Mouse (Mus musculus): ENCODE data around the gene Ddx27.
"Not testable (repeated sequence)": the region's sequence is repeated elsewhere in the genome, so short reads cannot be mapped to it uniquely, and the experiment has no call there.

Ddx27 gene

DNA sequence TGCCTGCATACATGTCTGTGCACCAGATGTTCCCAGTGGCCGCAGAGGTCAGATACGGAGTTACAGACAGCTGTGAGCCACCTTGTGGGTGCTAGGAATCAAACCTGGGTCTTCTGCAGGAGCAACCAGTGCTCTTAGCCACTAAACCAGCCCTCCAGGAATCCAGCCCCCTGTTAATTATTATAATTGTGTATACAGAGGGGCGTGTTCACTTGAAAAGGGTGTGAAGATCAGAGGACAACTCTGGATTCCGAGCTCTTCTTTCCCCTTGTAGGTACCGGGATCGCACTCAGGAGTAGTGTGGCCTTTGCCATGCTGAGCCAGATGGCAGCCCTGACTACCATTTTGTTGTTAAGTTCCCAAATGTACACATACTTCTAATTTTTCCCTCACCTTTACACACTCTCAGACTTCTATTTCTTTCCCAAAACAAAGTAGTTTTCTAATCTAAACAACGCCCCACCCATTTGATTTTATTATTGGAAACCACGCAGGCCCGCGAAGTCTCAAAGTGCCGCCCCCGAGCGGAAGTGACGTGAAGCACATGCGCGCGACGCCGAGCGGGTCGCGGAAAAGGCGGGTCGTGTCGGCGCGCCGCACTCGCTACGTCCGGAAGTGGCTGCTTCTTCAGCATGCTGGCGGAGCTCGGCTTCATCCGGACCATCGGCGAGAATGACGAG is at the start of gene Ddx27:
TSS of gene Ddx27 (plus strand) at position 492 of the 680 bp plus-strand sequence.
- DNase-seq (ENCODE audit: low read depth): peak; percentile 92

DNA sequence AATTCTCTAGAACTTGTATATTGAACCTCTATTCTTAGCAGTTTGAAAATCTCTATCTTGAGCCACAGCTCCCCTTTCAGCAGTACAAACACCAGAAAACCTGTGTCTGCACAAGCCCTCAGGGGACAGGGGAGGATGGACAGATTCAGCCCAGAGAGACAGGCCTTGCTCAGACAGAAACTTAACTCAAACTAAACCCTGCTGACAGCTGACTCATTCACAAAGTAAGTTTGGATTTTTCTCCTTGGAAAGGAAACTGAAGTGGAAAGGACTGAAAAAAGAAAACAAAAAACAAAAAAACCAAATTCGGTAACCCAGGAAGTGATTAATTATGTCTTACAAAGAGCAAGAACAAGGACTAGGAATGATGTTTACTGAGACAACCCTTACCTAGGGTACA is 41.8 kb upstream of the Ddx27 start:
- DNase-seq (ENCODE audit: low read depth): no peak

DNA sequence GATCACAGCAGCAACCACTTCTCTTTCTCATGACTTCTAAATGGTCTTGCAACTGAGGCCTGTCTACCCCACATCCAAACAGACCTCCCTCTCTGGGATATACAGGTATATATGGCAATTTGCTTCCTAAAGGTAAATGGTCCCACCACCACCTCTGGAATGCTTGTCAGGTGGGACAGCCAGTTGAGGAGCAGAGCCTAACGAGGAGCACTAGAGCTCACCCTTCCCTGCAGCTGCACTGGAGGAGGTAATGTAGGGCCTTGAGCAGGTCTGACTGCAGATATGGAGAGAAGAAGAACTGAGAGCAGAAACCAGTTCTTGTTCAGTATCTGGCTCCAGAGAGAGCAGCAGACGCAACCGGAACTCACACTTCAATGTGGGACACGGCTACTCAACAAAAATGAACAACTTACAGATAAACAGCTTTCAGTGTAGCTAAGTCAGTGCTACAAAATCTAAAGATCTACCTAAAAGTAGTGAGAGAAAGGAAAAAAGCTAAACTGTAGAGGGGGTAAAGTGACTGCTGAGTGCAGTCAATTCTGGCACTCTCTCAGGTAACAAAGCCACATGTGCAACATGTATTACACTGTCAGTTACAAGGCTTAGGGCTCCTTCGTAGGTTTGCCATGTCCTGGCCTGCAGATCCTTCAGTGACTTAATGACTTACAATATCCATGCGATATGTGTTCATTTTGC is 40.7 kb upstream of the Ddx27 start:
- no peak for DNase-seq (ENCODE audit: low read depth)

DNA sequence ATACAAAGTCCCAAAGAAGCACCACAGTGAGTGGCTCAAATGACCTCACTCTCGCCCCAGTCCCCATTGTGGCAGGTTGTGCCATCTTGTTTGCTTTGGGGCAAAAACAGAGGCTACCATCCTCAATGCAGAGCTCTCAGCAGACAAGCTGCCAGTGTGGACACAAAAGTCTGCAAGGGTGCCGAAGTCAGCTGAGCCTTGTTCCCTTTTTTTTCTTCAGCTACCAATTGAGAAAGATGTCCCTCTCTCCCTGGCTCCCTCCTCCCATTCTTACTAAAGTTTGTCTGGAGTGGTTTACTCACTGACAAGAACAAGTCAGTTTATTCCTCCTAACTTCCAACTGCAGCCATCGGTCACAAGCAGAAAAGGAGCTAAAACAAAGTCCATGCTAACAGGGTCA is 38.6 kb upstream of the Ddx27 start:
- DNase-seq (ENCODE audit: low read depth): no peak

DNA sequence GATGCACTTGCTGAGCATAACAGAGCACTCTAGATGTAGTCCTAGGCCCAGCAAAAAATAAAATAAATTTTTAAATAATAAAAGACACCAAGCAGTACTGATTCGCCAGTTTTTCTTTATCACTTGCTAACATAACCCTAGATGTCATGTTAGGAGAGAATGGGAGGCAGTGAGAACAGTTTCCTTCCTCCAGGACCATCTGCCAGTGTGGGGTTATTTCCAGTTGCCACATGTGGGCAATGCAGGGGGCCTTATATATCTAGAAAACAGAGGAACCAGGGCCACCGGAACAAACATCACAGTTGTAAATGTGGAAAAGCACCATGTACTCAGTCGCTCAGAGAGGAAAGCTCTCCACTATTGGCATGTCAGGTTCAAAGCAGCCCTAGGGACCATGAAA is 37.5 kb upstream of the Ddx27 start:
- DNase-seq (ENCODE audit: low read depth): no peak

DNA sequence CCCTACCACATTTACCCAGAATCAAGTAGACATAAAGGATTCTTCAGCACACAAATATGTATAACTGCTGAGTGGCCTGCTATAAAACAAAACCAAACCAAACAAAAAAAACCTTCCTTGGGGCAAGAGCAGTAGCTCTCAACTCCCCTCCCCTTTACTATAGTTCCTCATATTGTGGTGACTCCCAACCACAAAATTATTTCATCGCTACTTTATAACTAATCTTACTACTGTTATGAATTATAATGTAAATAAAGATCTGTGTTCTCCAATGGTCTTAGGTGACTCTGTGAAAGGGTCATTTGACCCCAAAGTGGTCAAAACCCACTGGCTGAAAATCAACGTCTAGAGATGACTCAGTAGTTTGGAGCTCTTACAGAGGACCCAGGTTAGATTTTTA is 34.8 kb upstream of the Ddx27 start:
- no peak for DNase-seq (ENCODE audit: low read depth)

DNA sequence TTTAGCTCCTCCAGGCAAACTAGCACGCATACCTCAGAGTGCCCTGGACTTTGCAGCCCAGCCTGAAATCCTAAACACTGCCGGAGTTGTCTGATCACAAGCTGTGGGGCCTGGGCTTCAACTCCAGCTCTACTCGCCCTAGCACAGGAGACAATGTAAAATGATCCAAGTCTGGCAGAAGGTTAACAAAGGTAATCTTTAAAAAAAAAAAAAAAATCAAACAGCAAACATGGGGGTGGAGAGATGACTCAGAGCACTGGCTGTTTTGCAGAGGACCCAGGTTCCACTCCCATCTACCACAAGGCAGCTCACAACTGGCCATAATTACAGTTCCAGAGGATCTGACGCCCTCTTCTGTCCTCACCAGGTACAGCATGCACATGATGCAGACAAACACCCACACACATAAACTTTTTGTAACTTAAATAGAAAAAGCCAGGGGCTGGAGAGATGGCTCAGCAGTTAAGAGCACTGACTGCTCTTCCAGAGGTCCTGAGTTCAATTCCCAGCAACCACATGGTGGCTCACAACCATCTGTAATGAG is 31.6 kb upstream of the Ddx27 start:
- no peak for DNase-seq (ENCODE audit: low read depth)

DNA sequence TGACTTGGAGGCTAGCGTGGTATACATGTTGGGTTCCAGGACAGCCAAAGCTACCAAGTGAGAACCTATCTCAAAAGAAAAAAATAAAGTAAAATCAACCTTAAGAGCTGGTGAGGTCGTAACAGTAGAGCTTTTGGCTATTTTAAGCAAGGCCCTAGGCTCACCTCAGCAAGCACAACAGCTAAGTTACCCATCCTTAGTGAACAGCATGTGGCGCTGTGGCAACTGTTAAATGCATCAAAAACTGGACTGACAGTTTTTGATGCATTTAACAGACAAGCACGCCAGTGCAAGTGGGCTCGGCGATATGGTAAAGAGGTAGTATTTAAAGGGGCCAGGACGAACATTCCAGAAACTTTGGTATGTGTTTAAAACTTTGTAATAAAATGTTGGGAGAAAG is 24.1 kb upstream of the Ddx27 start:
- no peak for DNase-seq (ENCODE audit: low read depth)

DNA sequence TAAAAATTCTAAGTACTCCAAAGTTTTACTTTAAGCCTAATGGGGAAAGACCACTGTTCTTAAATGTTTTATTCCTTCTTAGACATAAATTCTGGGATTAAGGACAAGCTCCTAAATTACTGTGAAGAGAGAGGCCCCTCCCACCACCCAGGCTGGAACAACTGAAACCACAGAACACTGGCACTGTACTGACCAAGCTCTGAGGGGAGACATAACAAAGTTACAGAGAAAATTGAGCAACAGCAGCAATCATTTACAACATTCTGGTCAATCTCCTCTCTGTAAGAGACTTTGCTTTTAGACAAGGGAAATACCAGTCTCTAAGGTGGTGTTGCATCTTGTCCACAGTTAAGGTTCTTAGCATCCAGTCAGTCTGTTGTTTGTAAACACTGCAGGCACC is 23.0 kb upstream of the Ddx27 start:
- no peak for DNase-seq (ENCODE audit: low read depth)

DNA sequence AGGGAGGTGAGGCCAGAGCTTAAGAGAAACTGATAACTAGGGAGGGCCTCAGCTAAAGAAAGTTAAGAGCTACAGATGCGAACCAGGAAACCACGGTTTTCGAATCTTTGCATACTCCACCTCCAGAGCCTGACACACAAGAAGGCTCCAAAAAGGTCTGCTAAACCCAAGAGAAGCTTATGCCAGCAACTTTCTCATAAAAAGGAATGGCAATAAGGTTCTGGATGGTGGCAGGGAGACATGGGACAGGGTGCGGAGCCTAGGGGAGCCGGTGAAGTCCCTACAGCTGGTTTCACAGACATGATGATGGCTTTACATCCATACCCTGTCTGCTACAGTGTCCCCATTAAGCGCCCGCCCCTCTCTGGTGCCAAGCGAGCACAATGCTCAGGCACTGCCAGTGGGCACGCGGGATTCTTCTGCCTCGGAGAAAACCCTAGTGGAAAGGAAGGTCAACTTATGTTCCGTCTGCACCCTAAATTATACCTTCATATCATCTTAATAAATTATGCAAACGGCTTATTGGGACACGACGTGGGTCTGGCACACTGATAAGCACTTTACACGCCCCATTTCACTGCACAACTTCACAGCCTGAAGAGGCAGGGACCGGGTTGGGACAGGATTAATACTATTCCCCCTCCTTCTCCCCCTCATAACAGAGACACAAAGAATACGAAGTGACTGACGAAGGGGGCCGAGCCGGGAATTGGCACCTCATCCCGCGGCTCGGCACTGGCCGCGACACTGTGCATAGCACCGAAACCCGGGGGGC is 19.8 kb upstream of the Ddx27 start:
- DNase-seq (ENCODE audit: low read depth): peak; percentile 55

DNA sequence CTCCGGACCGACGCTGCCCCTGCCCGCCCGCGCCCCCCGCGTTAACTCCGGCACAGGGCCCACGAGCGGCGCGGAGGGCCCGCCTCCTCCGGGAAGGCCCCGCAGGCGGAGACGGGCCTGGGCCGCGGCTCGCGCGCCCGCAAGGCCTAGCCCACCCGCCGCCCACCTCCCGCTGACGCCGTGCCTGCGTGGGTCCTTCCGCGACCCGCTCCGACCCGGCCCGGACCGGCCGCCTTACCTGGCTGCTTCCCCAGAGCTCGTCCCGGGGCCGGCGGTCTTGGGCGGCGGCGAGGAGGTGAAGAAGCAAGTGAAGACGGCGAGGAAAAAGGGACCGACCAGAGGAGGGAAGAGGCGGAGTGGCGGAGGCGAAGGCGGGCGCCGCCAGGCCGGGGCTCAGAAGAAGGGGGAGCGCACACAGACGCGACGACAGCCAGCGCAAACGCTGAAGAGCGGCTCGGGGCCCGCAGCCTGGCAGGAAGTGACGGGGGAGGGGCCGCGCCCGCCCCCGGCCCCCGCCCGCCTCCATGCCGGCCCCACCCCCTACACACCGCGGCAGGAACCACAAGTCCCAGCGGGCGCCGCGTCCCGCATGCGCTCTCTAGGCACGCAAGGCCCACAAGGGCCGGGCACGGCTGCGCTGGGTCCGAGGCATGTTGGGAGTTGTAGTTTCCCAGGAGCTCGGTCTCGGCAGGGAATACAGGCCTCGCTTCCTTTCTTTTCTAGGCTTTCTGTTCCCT is 19.0 kb upstream of the Ddx27 start, which contains the start of gene Stau1:
TSS of gene Stau1 (minus strand) at position 504 of the 737 bp plus-strand sequence.
- peak; percentile 95 for DNase-seq (ENCODE audit: low read depth)

DNA sequence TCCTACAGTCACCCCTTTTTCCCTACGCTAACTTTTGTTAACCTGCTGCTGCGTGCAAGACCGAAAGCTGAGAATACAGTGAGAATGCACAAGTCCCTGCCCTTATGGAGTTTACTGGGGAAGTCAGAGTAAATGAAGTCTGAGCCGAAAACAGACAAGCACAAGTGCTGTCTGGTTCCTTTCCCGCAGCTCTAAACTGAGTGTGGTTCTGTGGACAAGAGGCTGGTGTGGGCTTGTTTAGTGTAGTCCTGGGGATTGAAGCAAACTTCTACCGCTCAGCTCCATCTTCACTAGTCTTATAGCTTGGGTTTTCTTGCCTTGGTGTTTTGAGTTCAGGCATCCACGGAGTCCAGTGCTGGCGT is 18.5 kb upstream of the Ddx27 start:
- DNase-seq (ENCODE audit: low read depth): no peak

DNA sequence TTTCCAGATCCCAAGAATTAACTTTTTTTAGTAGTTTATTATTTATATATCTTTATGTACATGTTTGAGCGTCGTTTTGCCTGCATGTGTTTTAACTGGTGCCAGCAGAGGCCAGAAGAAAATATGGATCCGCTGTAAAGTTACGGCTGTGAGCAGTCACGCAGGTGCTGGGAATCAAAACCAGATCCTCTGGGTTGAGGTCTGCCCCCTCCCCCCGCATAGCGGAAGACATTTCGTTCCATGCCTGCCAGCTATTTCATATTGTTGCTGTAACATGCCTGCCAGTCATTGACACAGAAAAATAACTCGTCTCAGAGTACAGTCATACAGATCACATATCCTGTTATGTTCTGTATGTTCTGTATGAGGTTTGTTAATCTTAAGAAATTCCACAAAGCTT is 13.5 kb upstream of the Ddx27 start:
- no peak for DNase-seq (ENCODE audit: low read depth)

DNA sequence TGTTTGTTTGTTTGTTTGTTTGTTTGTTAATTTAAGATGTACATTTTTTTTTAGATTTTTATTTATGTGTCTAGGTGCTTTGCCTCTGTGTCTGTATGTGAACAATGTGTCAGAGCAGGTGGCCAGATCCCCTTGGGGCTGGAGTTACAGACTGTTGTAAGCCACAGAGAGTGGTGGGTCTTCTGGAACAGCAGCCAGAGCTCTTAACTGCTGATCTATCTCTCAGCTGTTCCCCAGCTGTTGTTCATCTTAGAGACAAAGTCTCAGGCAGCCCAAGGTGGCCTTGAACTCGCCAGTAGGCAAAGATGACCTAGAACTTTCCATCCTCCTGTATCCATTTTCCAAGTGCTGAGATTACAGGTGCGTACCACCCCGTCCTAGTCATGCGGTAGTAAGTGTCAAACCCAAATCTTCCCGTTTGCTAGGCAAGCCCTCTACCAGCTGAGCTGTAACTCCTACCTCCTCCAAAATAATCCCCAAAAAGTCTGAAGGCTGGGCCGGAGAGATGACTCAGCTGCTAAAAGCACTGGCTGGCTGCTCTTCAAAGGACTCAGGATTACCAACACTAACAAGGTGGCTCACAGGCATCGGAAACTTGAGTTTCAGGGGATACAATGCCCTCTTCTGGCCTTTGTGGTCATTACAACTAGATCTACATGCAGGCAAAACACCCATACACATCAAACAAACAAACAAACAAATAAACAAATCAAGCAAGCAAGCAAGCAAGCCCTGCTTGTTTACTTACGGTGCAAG is 10.7 kb upstream of the Ddx27 start:
- peak; percentile 68 for DNase-seq (ENCODE audit: low read depth)

DNA sequence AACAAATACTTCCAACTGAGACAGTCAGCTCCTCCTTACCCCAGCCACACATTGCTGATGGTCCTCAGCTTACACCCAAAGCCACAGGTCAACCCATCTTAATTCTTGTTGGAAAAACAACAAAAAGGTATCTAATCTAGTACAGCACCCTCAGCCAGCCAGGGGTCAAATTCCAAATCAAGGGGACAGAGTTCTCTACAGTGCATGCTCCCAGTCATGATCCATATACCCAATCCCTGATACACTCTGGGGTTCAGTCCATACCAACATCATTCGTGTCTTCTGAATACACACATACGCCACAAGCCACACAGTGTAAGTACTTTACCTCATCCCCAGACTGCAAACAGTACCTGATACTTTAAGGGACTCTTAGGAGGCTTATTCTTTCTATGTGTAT is 8.6 kb upstream of the Ddx27 start:
- DNase-seq (ENCODE audit: low read depth): no peak

DNA sequence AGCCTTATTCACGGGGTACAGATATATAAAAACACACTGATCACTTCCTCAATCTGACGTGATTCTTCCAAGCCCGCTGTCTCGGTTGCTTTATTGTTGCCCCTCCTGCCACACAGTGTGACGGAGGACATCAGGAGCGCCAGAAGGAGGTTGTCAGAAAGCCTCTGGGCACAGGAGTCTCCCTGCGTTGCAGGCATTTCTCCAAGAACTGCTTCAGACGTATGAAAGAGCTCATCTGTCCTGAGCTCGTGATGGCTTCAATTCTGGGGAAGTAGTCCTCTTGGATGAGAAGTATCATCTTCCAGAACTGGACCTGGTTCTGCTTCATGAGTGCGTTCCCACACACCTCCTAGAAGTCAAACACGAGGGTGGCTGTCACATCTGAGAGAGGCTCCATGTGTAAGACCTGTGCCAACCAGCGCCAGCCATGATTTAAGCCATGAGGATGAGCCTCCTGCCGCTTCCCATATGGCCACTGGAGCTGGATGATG is 7.9 kb upstream of the Ddx27 start:
- DNase-seq (ENCODE audit: low read depth): no peak

DNA sequence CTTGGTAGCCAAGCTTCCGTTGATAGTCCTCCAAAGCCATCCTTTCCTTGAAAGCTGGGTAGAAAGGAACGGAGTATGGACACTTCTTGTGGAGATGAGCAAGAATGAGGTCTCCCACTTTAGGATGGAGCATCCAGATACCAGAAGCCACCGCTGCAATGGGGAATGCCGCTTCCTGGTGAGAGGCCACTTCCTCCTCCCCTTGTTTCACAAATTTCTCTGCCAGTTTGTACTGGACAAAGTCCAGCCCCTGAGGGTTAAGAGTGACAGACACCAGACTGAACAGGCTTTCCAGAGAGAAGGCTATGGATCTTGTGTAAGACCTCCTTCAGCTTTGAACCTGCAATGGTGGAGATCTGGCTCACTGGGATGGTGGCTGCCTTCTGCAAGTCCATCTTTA is 7.4 kb upstream of the Ddx27 start:
- not testable (repeated sequence) for DNase-seq (ENCODE audit: low read depth)

DNA sequence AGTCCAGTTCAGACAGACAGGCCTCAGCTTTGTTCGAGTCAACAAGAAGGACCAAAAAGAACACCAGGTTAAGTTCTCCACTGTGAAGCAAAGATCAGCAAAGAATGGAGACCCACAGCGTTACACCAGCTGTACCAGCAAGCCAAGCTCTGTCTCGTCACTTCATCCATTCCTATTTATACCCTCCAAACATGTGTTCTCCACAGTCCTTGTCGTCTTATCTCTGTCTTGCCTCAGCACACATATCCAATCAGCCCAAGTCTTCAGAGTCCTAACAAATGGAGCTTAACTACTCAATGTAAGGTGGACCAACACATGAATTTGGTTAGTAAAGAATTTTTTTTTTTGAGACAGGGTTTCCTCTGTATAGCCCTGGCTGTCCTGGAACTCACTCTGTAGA is 5.5 kb upstream of the Ddx27 start:
- DNase-seq (ENCODE audit: low read depth): no peak

DNA sequence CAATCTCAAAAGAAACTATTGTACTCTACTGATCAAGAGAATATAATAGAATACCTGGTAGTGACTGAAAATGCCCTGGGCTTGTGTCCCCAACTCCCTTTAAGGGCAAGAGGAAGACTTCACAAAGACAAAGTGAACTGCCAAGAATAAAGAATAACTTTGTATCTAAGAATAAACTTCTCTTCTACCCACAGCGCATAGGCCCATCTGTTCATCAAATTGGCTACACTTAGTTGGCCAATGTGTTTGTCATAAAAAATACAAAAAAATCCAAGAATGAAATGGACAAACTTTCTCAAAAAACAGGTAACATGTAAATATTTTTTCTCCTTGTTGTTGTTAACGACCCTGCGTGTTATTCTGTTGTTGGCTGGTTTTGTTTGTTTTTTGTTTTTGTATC is 4.4 kb upstream of the Ddx27 start:
- no peak for DNase-seq (ENCODE audit: low read depth)

DNA sequence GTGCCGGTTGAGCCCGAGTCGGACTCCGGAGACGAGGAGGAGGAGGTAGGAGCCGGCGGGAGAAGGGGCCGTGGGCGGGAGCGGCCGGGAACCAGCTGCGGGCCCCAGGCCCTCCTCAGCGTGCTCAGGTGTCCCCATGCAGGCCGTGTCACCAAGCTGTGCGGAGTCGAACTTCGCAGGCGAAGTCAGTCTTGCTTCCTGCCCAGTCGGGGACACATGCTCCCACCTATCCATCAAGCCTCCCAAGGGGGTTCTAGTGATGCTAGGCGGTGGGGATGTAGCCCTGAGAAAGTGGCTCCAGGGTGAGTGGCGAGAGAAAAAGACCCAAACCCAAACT is 357 bp downstream of the Ddx27 start:
- no peak for DNase-seq (ENCODE audit: low read depth)

DNA sequence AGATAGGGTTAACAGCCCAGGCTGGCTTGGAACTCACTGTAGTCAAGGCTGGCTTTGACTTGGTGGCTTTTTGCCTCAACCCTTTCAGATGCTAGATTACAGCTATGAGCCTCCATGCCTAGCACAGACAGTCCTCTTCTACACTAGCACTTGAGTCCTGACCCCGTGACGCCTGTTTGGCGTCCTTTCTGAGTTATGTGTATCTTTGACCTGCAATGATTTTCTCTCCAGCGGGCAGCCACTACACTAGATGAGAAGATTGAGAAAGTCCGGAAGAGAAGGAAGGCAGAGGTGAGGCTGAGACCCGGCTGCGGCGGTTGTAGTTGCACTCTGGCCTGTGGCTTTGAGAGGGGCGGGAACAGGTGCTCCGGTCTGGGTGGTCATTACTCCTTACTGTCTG is 4.4 kb downstream of the Ddx27 start:
- no peak for DNase-seq (ENCODE audit: low read depth)

Data from c-Kit-positive CD71-positive TER-119-negative erythroid progenitor cells, embryonic 14.5 days (primary cell).